Mouse (Mus musculus) lung, embryonic 14.5 days (tissue): ENCODE measurements around the gene Ntrk3. TPM values are rescaled to one million over a fixed set of nuclear protein-coding genes. Genes with fewer than 3 reads are reported as not detected.
A peak's percentile ranks its signal among the peaks of the same experiment; 100 is the strongest.

Experiments
- ATAC-seq: fragments of 200-750 bp; cut with Nextera tagmentation; 2 replicates; pipeline ENCODE4 v1.8.0; 2017; ENCODE audit warnings: mild to moderate bottlenecking, moderate TSS enrichment, moderate library complexity; ENCODE audit not compliant: insufficient read depth
- DNase-seq: peaks from one replicate; pipeline ENCODE4 v3.0.0-alpha.2; 2015
- H3K27ac ChIP-seq: fragments of 300-500 bp; sonication (generic); 2 replicates; pipeline ENCODE4 v1.5.1; 2014; ENCODE audit warnings: low read depth, mild to moderate bottlenecking, moderate library complexity
- H3K27me3 ChIP-seq: fragments of 300-500 bp; sonication (generic); 2 replicates; pipeline ENCODE4 v1.6.1; 2014; ENCODE audit warnings: low read length, control low read depth; ENCODE audit not compliant: insufficient read depth
- H3K36me3 ChIP-seq: fragments of 300-500 bp; sonication (generic); 2 replicates; pipeline ENCODE4 v1.6.1; 2014; ENCODE audit warnings: control low read depth; ENCODE audit not compliant: insufficient read depth
- H3K4me1 ChIP-seq: fragments of 300-500 bp; sonication (generic); 2 replicates; pipeline ENCODE4 v1.6.1; 2014; ENCODE audit warnings: antibody characterized with exemption, control low read depth; ENCODE audit not compliant: insufficient read depth
- H3K4me2 ChIP-seq: fragments of 300-500 bp; sonication (generic); 2 replicates; pipeline ENCODE4 v1.6.1; 2014; ENCODE audit warnings: mild to moderate bottlenecking
- H3K4me3 ChIP-seq: fragments of 300-500 bp; sonication (generic); 2 replicates; pipeline ENCODE4 v1.5.1; 2014; ENCODE audit warnings: low read depth, low read length
- H3K9ac ChIP-seq: fragments of 300-500 bp; sonication (generic); 2 replicates; pipeline ENCODE4 v1.6.1; 2014
- H3K9me3 ChIP-seq: fragments of 300-500 bp; sonication (generic); 2 replicates; pipeline ENCODE4 v1.6.1; 2016; ENCODE audit warnings: low read depth, low read length, control low read depth
- CTCF ChIP-seq: IDR thresholded peaks from 2 replicates; pipeline ENCODE4 v1.5.1; 2016; ENCODE audit warnings: antibody characterized with exemption, low read depth
- WGBS: fragments of 180-500 bp; shearing (Covaris S2); extraction: QIAGEN DNeasy Blood & Tissue Kit; methylation state at CpG from one replicate; pipeline ENCODE4 v1.1.7; 2014; 5-methylcytosine and 5-hydroxymethylcytosine counted together
- polyA plus RNA-seq: library from polyadenylated mRNA; unstranded; fragments of >200 nt; fragmentation: Nextera tagmentation; extraction: Ambion mirVana; gene quantifications from 2 replicates; pipeline ENCODE4 v1.2.1, GENCODE M21; 2014

Ntrk3 gene
- polyA plus RNA-seq, 1 experiment from 2014 or later = 0.36 TPM

- Histone ChIP-seq H3K9me3 (no peaks in the 10 kb centered on the region), H3K4me1 (peaks cover 2% of the 10 kb centered on the region; the same call in 1 of the 2 replicates), H3K27ac (no peak overlapping the region), H3K4me3 (no peak overlapping the region), H3K9ac (no peak overlapping the region), H3K36me3 (no peaks in the 10 kb centered on the region), H3K4me2 (no peak overlapping the region), H3K27me3 (no peaks in the 10 kb centered on the region)
- DNase-seq (peak; percentile 41), ATAC-seq (peak; percentile 41; the same call in 1 of the 2 replicates)
- 43% methylated on average over 4 of the region's 4 CpGs for WGBS
- TF ChIP-seq CTCF = no peak
Measured at GRCm38 (mm10) chr7:78220949-78221348, 516.9 kb downstream of the Ntrk3 start.

- Histone ChIP-seq H3K9me3 (no peaks in the 10 kb centered on the region), H3K9ac (no peak overlapping the region), H3K36me3 (no peaks in the 10 kb centered on the region), H3K27me3 (no peaks in the 10 kb centered on the region), H3K4me2 (no peak overlapping the region), H3K4me3 (no peak overlapping the region), H3K4me1 (no peaks in the 10 kb centered on the region), H3K27ac (no peak overlapping the region)
- no peak for ATAC-seq
- WGBS = 27% methylated on average over 17 of the region's 17 CpGs
- no peak for TF ChIP-seq CTCF
- DNase-seq = peak; percentile 23
Measured at GRCm38 (mm10) chr7:78190931-78191653, 546.7 kb downstream of the Ntrk3 start.

GRCm38 (mm10) chr7:78185578-78185977, 552.2 kb downstream of the Ntrk3 start:
- 26% methylated on average over 4 of the region's 4 CpGs for WGBS
- Histone ChIP-seq H3K27ac (no peak overlapping the region), H3K4me2 (no peak overlapping the region), H3K4me3 (no peak overlapping the region), H3K27me3 (no peaks in the 10 kb centered on the region), H3K4me1 (no peaks in the 10 kb centered on the region), H3K36me3 (no peaks in the 10 kb centered on the region), H3K9ac (no peak overlapping the region), H3K9me3 (no peaks in the 10 kb centered on the region)
- ATAC-seq (no peak), DNase-seq (peak; percentile 2)
- no peak for TF ChIP-seq CTCF

GRCm38 (mm10) chr7:78183396-78183795, 554.4 kb downstream of the Ntrk3 start:
- WGBS = 14% methylated on average over 1 of the region's 1 CpGs
- Histone ChIP-seq H3K27me3 (no peaks in the 10 kb centered on the region), H3K9me3 (no peaks in the 10 kb centered on the region), H3K4me2 (no peak overlapping the region), H3K36me3 (no peaks in the 10 kb centered on the region), H3K4me3 (no peak overlapping the region), H3K27ac (no peak overlapping the region), H3K9ac (no peak overlapping the region), H3K4me1 (no peaks in the 10 kb centered on the region)
- peak; percentile 41 for DNase-seq
- no peak for ATAC-seq
- no peak for TF ChIP-seq CTCF

- Histone ChIP-seq H3K4me3 (no peak overlapping the region), H3K27me3 (no peaks in the 10 kb centered on the region), H3K4me2 (no peak overlapping the region), H3K36me3 (no peaks in the 10 kb centered on the region), H3K4me1 (no peaks in the 10 kb centered on the region), H3K9me3 (no peaks in the 10 kb centered on the region), H3K9ac (no peak overlapping the region), H3K27ac (no peak overlapping the region)
- ATAC-seq (no peak), DNase-seq (peak; percentile 73)
- no peak for TF ChIP-seq CTCF
- 67% methylated on average over 4 of the region's 4 CpGs for WGBS
Measured at GRCm38 (mm10) chr7:78179996-78180665, 557.7 kb downstream of the Ntrk3 start.

GRCm38 (mm10) chr7:78172267-78172955, 565.4 kb downstream of the Ntrk3 start:
- no peak overlapping the region for H3K4me2 ChIP-seq
- H3K36me3 ChIP-seq = no peaks in the 10 kb centered on the region
- H3K27ac ChIP-seq = no peak overlapping the region
- WGBS = 69% methylated on average over 5 of the region's 5 CpGs
- H3K4me1 ChIP-seq = no peaks in the 10 kb centered on the region
- DNase-seq (no peak), ATAC-seq (no peak)
- no peaks in the 10 kb centered on the region for H3K9me3 ChIP-seq
- TF ChIP-seq CTCF = no peak
- no peak overlapping the region for H3K9ac ChIP-seq
- no peak overlapping the region for H3K4me3 ChIP-seq
- H3K27me3 ChIP-seq = no peaks in the 10 kb centered on the region

- 23% methylated on average over 1 of the region's 1 CpGs for WGBS
- no peak for DNase-seq
- H3K4me1 ChIP-seq = no peaks in the 10 kb centered on the region
Measured at GRCm38 (mm10) chr7:78165466-78165865, 572.3 kb downstream of the Ntrk3 start.

More at GRCm38 (mm10) chr7:78165466-78165865, 572.3 kb downstream of the Ntrk3 start:
- ATAC-seq = no peak
- H3K9ac ChIP-seq = no peak overlapping the region
- no peaks in the 10 kb centered on the region for H3K27me3 ChIP-seq
- H3K36me3 ChIP-seq = no peaks in the 10 kb centered on the region
- H3K4me3 ChIP-seq = no peak overlapping the region
- no peak overlapping the region for H3K4me2 ChIP-seq
- TF ChIP-seq CTCF = no peak
- no peak overlapping the region for H3K27ac ChIP-seq
- no peaks in the 10 kb centered on the region for H3K9me3 ChIP-seq
